Mouse (Mus musculus) erythroblast, embryonic 14.5 days (primary cell): ENCODE results near the gene Krtap26-1. TPM values are rescaled to one million over a fixed set of nuclear protein-coding genes. Genes with fewer than 3 reads are reported as not detected.

Source experiments
- H3K27me3 ChIP-seq: 2 replicates; pipeline ENCODE4 v1.6.1; 2012; ENCODE audit warnings: inconsistent platforms; ENCODE audit not compliant: control insufficient read depth
- H3K36me3 ChIP-seq: 2 replicates; pipeline ENCODE4 v1.6.1; 2012; ENCODE audit warnings: mild to moderate bottlenecking, inconsistent platforms; ENCODE audit not compliant: control insufficient read depth
- H3K4me1 ChIP-seq: 2 replicates; pipeline ENCODE4 v1.6.1; 2012; ENCODE audit warnings: inconsistent platforms; ENCODE audit not compliant: control insufficient read depth
- H3K4me3 ChIP-seq: replicated peaks from 2 replicates; pipeline ENCODE3; 2012; ENCODE audit warnings: moderate library complexity, mild to moderate bottlenecking, inconsistent platforms
- H3K9me3 ChIP-seq: 2 replicates; pipeline ENCODE4 v1.6.1; 2012; ENCODE audit warnings: low read length, inconsistent platforms, mixed read lengths; ENCODE audit not compliant: control insufficient read depth
- GATA1 ChIP-seq: IDR thresholded peaks from 2 replicates; pipeline ENCODE4 v1.6.1; 2012; ENCODE audit warnings: low read length, inconsistent platforms, mixed read lengths
- TAL1 ChIP-seq: IDR thresholded peaks from 3 replicates; pipeline ENCODE4 v1.6.1; 2012; ENCODE audit warnings: low read length, inconsistent platforms, mixed read lengths
- polyA plus RNA-seq: library from polyadenylated mRNA; stranded (reverse); fragments of >175 nt; gene quantifications from 2 replicates; pipeline ENCODE4 v1.2.3, GENCODE M21; 2012

Krtap26-1 gene
- not detected in 2 replicates for polyA plus RNA-seq

DNA sequence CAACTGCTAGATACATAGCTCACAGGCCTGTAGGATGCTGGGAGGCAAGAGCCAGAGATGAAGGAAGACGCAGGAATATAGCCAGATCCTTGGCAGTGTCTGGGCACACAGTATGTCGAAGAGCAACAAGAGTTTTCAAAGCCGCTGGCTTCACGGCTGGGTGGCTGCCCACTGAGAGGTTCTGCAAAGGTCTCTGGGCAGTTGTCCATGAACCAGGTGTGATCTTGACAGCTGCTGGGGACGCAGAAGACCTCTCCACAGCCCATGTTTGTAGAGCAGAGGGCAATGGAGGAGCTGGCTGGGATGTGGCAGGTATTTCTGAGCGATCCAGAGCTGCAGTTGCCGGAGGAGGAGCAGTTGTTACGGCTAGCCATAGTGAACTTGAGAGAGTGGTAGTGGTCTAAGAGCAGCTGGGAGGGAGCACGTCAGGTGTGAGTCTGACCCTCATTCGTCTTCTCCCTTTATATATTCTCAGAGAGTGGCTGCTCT, at the start of gene Krtap26-1:
Krtap26-1 (minus strand) TSS at position 439 of the 489 bp plus-strand sequence.
- Histone ChIP-seq H3K36me3 (no peaks in the 10 kb centered on the region), H3K9me3 (peaks cover 16% of the 10 kb centered on the region), H3K4me3 (no peak within 1 kb of the TSS), H3K27me3 (no peaks in the 10 kb centered on the region), H3K4me1 (no peaks in the 10 kb centered on the region)
- TF ChIP-seq GATA1: no peak

DNA sequence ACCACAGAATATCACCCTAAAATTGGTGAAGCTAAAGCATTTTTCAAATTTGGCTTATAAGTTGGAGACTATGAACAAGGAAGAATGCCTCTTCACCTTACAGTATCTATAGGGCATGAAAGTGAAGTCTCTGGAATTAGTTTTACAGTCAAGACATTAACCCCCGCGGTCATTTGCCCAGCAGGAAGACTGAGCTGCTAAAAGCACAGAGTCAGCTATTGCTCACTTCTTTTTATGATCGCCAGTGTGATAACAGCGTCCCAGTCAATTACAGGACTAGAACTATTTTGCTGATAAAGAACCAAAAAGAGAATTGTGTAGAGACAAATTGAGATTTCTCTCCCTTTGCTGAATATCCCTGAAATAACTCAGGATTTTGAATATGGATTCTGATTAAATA, 48.7 kb upstream of the Krtap26-1 start:
- H3K36me3 ChIP-seq: no peaks in the 10 kb centered on the region
- H3K9me3 ChIP-seq: peaks cover 8% of the 10 kb centered on the region; the same call in 1 of the 2 replicates
- TF ChIP-seq GATA1 (no peak), TAL1 (no peak)
- no peaks in the 10 kb centered on the region for H3K4me1 ChIP-seq
- H3K27me3 ChIP-seq: no peaks in the 10 kb centered on the region
- H3K4me3 ChIP-seq: no peak overlapping the region

DNA sequence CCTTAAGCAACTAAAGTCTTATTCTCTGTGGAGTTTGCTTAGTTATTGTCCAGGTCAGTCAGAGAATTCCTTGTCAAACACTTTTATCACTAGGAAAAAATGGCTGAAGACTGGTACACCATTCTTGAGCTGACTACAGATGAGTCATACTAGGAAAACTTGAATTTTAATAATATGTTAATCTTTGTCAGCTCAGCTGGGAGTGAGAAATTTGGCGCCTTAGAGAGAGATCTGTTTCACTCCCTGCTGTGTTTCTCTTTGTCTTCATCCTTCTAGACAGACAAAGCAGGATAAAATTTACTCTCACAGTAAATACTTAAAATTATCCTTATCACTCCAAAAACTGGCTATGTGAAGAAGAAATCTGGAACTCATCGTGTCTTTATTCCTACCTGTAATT, 33.7 kb upstream of the Krtap26-1 start:
- no peaks in the 10 kb centered on the region for H3K4me1 ChIP-seq
- H3K36me3 ChIP-seq: no peaks in the 10 kb centered on the region
- peaks cover 5% of the 10 kb centered on the region for H3K9me3 ChIP-seq
- TF ChIP-seq TAL1: no peak
- TF ChIP-seq GATA1: no peak
- no peaks in the 10 kb centered on the region for H3K27me3 ChIP-seq
- no peak overlapping the region for H3K4me3 ChIP-seq

DNA sequence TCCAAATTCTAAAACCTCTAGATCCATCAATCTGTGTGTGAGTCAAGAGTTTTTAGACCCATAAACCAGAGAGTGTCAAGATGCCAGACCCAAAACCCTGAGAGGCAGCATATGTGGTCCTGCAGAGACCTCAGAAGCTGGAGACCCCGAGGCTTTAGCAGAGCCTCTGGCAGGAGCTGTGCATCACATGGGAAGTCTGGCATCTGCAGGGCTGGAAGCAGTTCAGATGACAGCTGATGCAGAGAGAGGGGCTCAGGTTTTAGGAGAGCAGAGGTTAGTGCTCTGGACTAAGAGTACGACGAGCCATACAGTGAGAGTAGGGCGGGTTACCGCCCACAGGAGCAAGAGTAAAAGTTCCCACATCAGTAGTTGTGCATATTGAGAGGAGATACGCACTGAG, 31.5 kb upstream of the Krtap26-1 start:
- H3K4me3 ChIP-seq: no peak overlapping the region
- H3K9me3 ChIP-seq: peaks cover 7% of the 10 kb centered on the region
- no peaks in the 10 kb centered on the region for H3K27me3 ChIP-seq
- TF ChIP-seq TAL1 (no peak), GATA1 (no peak)
- no peaks in the 10 kb centered on the region for H3K36me3 ChIP-seq
- H3K4me1 ChIP-seq: no peaks in the 10 kb centered on the region

DNA sequence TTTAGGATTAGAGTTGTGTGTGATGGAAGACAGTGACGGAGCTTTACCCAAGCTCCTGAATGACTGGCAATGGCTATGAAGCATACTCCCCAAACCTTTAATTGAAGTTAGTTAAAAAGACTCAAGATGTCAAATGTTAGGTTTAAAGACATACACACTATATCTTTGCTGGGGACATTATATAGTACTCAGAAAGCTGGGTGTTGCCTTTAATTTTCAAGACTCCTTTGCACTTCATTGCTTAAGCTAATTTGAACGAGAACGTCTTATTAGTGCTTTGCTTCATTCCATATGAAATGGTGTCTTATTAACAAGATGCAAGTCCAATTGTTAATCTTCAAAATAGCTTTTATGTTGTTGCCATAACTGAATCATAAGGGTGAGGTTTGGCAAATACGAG, 24.0 kb upstream of the Krtap26-1 start, which contains the start of gene Krtap27-1:
Krtap27-1 (minus strand) TSS at position 101 of the 400 bp plus-strand sequence.
- no peaks in the 10 kb centered on the region for H3K4me1 ChIP-seq
- H3K4me3 ChIP-seq: no peak within 1 kb of the TSS
- no peak for TF ChIP-seq GATA1
- TF ChIP-seq TAL1: no peak
- H3K36me3 ChIP-seq: no peaks in the 10 kb centered on the region
- no peaks in the 10 kb centered on the region for H3K27me3 ChIP-seq
- peaks cover 5% of the 10 kb centered on the region; the same call in 1 of the 2 replicates for H3K9me3 ChIP-seq

DNA sequence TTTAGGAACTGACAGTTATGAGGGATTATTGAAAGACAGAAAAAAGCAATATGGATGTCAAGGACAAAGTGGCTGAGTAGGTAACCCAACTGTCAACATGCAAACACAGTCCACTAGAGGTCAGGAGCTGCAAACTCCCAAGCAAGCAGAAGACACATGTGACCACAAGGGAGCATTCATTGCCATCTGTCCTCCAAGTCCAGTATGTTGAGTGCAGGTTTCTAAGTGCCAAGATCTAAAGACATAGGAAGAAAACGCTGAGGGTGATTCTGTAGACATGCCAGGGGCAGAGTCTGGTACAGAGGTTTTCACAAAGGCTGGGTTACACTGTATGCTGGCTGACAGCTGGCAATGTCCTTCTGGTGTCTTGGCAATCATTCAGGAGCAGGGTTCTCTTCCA, 9.8 kb upstream of the Krtap26-1 start:
- TF ChIP-seq GATA1 (no peak), TAL1 (no peak)
- H3K36me3 ChIP-seq: no peaks in the 10 kb centered on the region

DNA sequence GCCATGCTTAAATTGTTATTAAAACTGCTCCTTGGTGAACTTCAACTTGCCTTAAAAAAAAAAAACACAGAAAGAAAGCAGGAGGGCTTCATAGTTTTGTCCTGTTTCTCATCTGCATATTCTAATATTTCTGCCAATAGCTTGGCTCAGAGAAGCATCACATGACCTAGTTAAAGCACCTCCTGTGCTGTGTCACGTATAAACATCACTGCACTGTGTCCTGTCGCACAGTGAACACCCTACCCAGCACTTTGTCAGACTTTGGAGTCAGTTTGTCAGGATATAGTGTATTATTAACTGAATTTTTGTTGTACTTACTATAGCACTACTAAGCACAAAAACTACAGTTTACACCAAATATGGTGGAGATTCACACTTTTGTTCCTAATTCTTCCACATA, 4.4 kb upstream of the Krtap26-1 start:
- Histone ChIP-seq H3K36me3 (no peaks in the 10 kb centered on the region), H3K9me3 (peaks cover 7% of the 10 kb centered on the region), H3K27me3 (no peaks in the 10 kb centered on the region), H3K4me3 (no peak overlapping the region), H3K4me1 (no peaks in the 10 kb centered on the region)
- TF ChIP-seq GATA1: no peak
- no peak for TF ChIP-seq TAL1

More for the DNA sequence above, 9.8 kb upstream of the Krtap26-1 start:
- H3K4me1 ChIP-seq: no peaks in the 10 kb centered on the region
- no peak overlapping the region for H3K4me3 ChIP-seq
- H3K27me3 ChIP-seq: no peaks in the 10 kb centered on the region
- no peaks in the 10 kb centered on the region; the same call in 1 of the 2 replicates for H3K9me3 ChIP-seq

DNA sequence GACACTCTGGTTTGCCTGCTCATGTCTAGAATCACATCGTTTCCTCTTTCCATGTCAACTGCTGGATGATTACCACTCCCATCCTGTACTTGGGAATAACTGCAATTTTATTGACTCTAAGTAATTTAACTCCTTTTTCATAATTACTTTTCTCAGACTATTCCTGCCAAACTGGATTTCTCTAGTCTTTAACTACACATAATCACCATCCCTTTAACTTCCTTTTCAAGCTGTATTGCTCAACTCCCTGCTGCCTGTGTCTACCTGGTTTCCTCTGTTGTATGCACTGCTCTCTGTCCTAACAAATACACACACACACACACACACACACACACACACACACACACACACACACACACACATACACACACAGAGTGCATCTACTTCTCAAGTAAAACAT, 3.5 kb upstream of the Krtap26-1 start:
- TF ChIP-seq TAL1 (no peak), GATA1 (no peak)
- H3K4me3 ChIP-seq: no peak overlapping the region
- no peaks in the 10 kb centered on the region for H3K4me1 ChIP-seq
- peaks cover 12% of the 10 kb centered on the region for H3K9me3 ChIP-seq
- no peaks in the 10 kb centered on the region for H3K36me3 ChIP-seq
- H3K27me3 ChIP-seq: no peaks in the 10 kb centered on the region

DNA sequence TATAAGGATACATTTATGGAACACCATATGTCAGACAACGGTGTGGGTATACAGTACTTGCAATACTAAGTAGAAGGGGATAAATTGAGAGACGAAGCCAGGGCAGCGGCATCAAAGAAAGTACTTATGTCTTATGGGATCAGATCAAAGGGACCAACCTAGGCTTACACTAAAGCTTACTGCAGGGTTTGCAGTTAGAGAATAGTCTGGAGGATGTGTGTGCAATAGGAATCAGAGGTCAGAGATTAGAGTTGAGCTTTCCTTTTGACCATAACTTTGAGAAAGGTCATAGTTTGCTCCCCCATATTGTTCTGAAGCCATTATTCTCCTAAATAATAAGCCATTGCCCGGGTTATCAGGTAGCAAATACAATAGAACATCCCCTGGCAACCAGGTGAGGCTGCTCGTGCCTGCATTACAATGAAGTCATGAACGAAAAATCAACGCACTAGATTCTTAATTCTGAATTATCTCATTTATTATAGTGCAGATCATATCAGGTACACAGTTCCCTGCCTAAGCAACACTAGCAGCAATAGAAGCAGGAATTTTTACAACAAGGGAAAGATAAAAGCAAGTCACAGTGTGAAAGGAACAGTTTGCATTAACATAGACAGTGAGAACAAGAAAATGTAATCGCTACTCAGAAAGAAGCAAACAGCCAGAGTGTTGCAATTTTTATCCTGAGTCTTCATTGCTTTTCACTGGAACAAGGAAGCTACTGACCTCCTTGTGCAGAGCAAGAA, 1.1 kb downstream of the Krtap26-1 start:
- H3K4me1 ChIP-seq: no peaks in the 10 kb centered on the region
- no peak overlapping the region for H3K4me3 ChIP-seq
- no peaks in the 10 kb centered on the region for H3K27me3 ChIP-seq
- H3K9me3 ChIP-seq: peaks cover 16% of the 10 kb centered on the region
- no peaks in the 10 kb centered on the region for H3K36me3 ChIP-seq
- TF ChIP-seq TAL1: no peak
- no peak for TF ChIP-seq GATA1
